Mouse (Mus musculus): Measurements from ENCODE around the gene Tfip11. TPM values are rescaled to one million over a fixed set of nuclear protein-coding genes. Genes with fewer than 3 reads are reported as not detected.
A peak's percentile ranks its signal among the peaks of the same experiment; 100 is the strongest.

Gene Tfip11
- polyA plus RNA-seq, 1 experiment from 2014 or later, result 26.4 TPM

GRCm38 (mm10) chr5:112285548-112286085, 40.5 kb upstream of the Tfip11 start:
- H3K27ac ChIP-seq, result peak overlapping the region; percentile 69; the same call in 1 of the 2 replicates
- H3K27me3 ChIP-seq (ENCODE audit: insufficient read depth, poor library complexity, severe bottlenecking), result no peaks in the 10 kb centered on the region
- H3K9me3 ChIP-seq, result no peaks in the 10 kb centered on the region
- H3K4me3 ChIP-seq, result no peak overlapping the region
- H3K36me3 ChIP-seq, result no peaks in the 10 kb centered on the region
- WGBS, result 88% methylated on average over 7 of the region's 7 CpGs
- no peak for DNase-seq (ENCODE audit: low spot score)
- H3K4me1 ChIP-seq, result peaks cover 84% of the 10 kb centered on the region

- Histone ChIP-seq H3K4me3 (no peak overlapping the region), H3K9me3 (no peaks in the 10 kb centered on the region), H3K36me3 (no peaks in the 10 kb centered on the region), H3K27me3 (ENCODE audit: insufficient read depth, poor library complexity, severe bottlenecking) (no peaks in the 10 kb centered on the region), H3K27ac (no peak overlapping the region), H3K4me1 (peaks cover 74% of the 10 kb centered on the region)
- WGBS, result 71% methylated on average over 2 of the region's 2 CpGs
- DNase-seq (ENCODE audit: low spot score), result no peak
These were observed 39.6 kb upstream of the Tfip11 start for GRCm38 (mm10) chr5:112286608-112286983.

GRCm38 (mm10) chr5:112286984-112287641, 39.0 kb upstream of the Tfip11 start:
- H3K36me3 ChIP-seq, result no peaks in the 10 kb centered on the region
- peaks cover 69% of the 10 kb centered on the region for H3K4me1 ChIP-seq
- H3K27me3 ChIP-seq (ENCODE audit: insufficient read depth, poor library complexity, severe bottlenecking), result no peaks in the 10 kb centered on the region
- no peak for DNase-seq (ENCODE audit: low spot score)
- WGBS, result 70% methylated on average over 11 of the region's 11 CpGs
- no peak overlapping the region for H3K27ac ChIP-seq
- H3K4me3 ChIP-seq, result no peak overlapping the region
- H3K9me3 ChIP-seq, result no peaks in the 10 kb centered on the region

- H3K4me3 ChIP-seq, result no peak overlapping the region
- H3K9me3 ChIP-seq, result no peaks in the 10 kb centered on the region
- H3K27me3 ChIP-seq (ENCODE audit: insufficient read depth, poor library complexity, severe bottlenecking), result no peaks in the 10 kb centered on the region
- H3K36me3 ChIP-seq, result no peaks in the 10 kb centered on the region
- peaks cover 66% of the 10 kb centered on the region for H3K4me1 ChIP-seq
- 89% methylated on average over 2 of the region's 2 CpGs for WGBS
- no peak overlapping the region for H3K27ac ChIP-seq
- DNase-seq (ENCODE audit: low spot score), result no peak
These were observed 38.5 kb upstream of the Tfip11 start for GRCm38 (mm10) chr5:112287652-112288051.

- H3K27ac ChIP-seq, result 0 out of 2 replicates have a peak overlapping the region, but pooled peaks have one; percentile 31
- H3K27me3 ChIP-seq (ENCODE audit: insufficient read depth, poor library complexity, severe bottlenecking), result no peaks in the 10 kb centered on the region
- no peaks in the 10 kb centered on the region for H3K36me3 ChIP-seq
- no peaks in the 10 kb centered on the region for H3K9me3 ChIP-seq
- H3K4me1 ChIP-seq, result peaks cover 65% of the 10 kb centered on the region
- no peak overlapping the region for H3K4me3 ChIP-seq
- 74% methylated on average over 9 of the region's 9 CpGs for WGBS
- DNase-seq (ENCODE audit: low spot score), result no peak
These were observed 37.7 kb upstream of the Tfip11 start for GRCm38 (mm10) chr5:112288193-112289141.

- Histone ChIP-seq H3K36me3 (no peaks in the 10 kb centered on the region), H3K27me3 (ENCODE audit: insufficient read depth, poor library complexity, severe bottlenecking) (no peaks in the 10 kb centered on the region), H3K27ac (no peak overlapping the region), H3K4me3 (no peak overlapping the region), H3K9me3 (no peaks in the 10 kb centered on the region), H3K4me1 (peaks cover 57% of the 10 kb centered on the region)
- 76% methylated on average over 8 of the region's 8 CpGs for whole genome bisulfite sequencing
- no peak for DNase-seq (ENCODE audit: low spot score)
These were observed 36.9 kb upstream of the Tfip11 start for GRCm38 (mm10) chr5:112289236-112289635.

GRCm38 (mm10) chr5:112289819-112290535, 36.2 kb upstream of the Tfip11 start:
- no peak for DNase-seq (ENCODE audit: low spot score)
- Histone ChIP-seq H3K27me3 (ENCODE audit: insufficient read depth, poor library complexity, severe bottlenecking) (no peaks in the 10 kb centered on the region), H3K27ac (no peak overlapping the region), H3K4me3 (no peak overlapping the region), H3K4me1 (peaks cover 57% of the 10 kb centered on the region), H3K9me3 (no peaks in the 10 kb centered on the region), H3K36me3 (no peaks in the 10 kb centered on the region)
- WGBS, result 87% methylated on average over 16 of the region's 16 CpGs

GRCm38 (mm10) chr5:112290536-112290880, 35.6 kb upstream of the Tfip11 start:
- Histone ChIP-seq H3K4me1 (peaks cover 57% of the 10 kb centered on the region), H3K27ac (no peak overlapping the region)

GRCm38 (mm10) chr5:112291866-112292265, 34.3 kb upstream of the Tfip11 start:
- Histone ChIP-seq H3K9me3 (no peaks in the 10 kb centered on the region), H3K4me3 (no peak overlapping the region), H3K36me3 (no peaks in the 10 kb centered on the region), H3K4me1 (peaks cover 59% of the 10 kb centered on the region), H3K27ac (no peak overlapping the region), H3K27me3 (ENCODE audit: insufficient read depth, poor library complexity, severe bottlenecking) (no peaks in the 10 kb centered on the region)
- WGBS, result 90% methylated on average over 5 of the region's 5 CpGs
- no peak for DNase-seq (ENCODE audit: low spot score)

More at GRCm38 (mm10) chr5:112290536-112290880, 35.6 kb upstream of the Tfip11 start:
- Histone ChIP-seq H3K36me3 (no peaks in the 10 kb centered on the region), H3K9me3 (no peaks in the 10 kb centered on the region), H3K27me3 (ENCODE audit: insufficient read depth, poor library complexity, severe bottlenecking) (no peaks in the 10 kb centered on the region), H3K4me3 (no peak overlapping the region)
- no peak for DNase-seq (ENCODE audit: low spot score)
- WGBS, result 92% methylated on average over 8 of the region's 8 CpGs

GRCm38 (mm10) chr5:112292343-112292980, 33.7 kb upstream of the Tfip11 start:
- Histone ChIP-seq H3K9me3 (no peaks in the 10 kb centered on the region), H3K27ac (no peak overlapping the region), H3K36me3 (no peaks in the 10 kb centered on the region), H3K27me3 (ENCODE audit: insufficient read depth, poor library complexity, severe bottlenecking) (no peaks in the 10 kb centered on the region), H3K4me1 (peaks cover 65% of the 10 kb centered on the region), H3K4me3 (no peak overlapping the region)
- DNase-seq (ENCODE audit: low spot score), result no peak
- 84% methylated on average over 17 of the region's 17 CpGs for WGBS

GRCm38 (mm10) chr5:112293800-112294199, 32.4 kb upstream of the Tfip11 start:
- Histone ChIP-seq H3K27me3 (ENCODE audit: insufficient read depth, poor library complexity, severe bottlenecking) (no peaks in the 10 kb centered on the region; the same call in 1 of the 2 replicates), H3K4me1 (peaks cover 60% of the 10 kb centered on the region), H3K4me3 (no peak overlapping the region), H3K27ac (no peak overlapping the region), H3K9me3 (no peaks in the 10 kb centered on the region), H3K36me3 (no peaks in the 10 kb centered on the region)
- 64% methylated on average over 2 of the region's 2 CpGs for WGBS
- no peak for DNase-seq (ENCODE audit: low spot score)

GRCm38 (mm10) chr5:112294696-112295095, 31.5 kb upstream of the Tfip11 start:
- DNase-seq (ENCODE audit: low spot score), result no peak
- H3K27me3 ChIP-seq (ENCODE audit: insufficient read depth, poor library complexity, severe bottlenecking), result no peaks in the 10 kb centered on the region; the same call in 1 of the 2 replicates
- no peaks in the 10 kb centered on the region for H3K36me3 ChIP-seq
- H3K9me3 ChIP-seq, result no peaks in the 10 kb centered on the region
- peak overlapping the region; percentile 31; the same call in 1 of the 2 replicates for H3K27ac ChIP-seq
- no peak overlapping the region for H3K4me3 ChIP-seq
- peaks cover 61% of the 10 kb centered on the region for H3K4me1 ChIP-seq
- WGBS, result 72% methylated on average over 4 of the region's 4 CpGs
